In the genomic region with DNA sequence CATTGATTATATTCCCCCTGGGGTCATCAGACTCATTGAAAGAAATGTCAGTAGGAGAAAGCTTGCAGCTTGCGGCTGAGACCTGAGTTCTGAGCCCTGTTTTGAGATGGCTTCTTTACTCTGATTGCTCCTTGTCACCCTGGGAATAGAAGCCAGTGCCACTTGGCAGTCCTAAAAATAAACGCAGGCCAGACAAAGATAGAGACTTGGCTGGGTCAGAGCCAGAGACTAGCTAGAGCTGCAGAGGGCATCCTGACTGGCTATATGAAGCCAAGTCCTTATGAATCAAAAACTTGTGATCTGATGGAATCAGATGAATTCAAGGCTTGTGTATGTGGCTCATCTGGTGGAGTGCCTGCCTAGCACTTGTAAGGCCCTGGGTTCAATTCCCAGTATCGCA, we compare ENCODE assay signal across 18 mouse cellular contexts. TPM values are rescaled to one million over a fixed set of nuclear protein-coding genes. Genes with fewer than 3 reads are reported as not detected.
A peak's percentile ranks its signal among the peaks of the same experiment; 100 is the strongest.
DNase-seq lines count a peak whose midpoint lies in the region.
"Had no signal": no experiment of that assay in that cellular context is flagged by ENCODE, and none has a peak within 500 bp of the region (broad histone marks: within the 10 kb centered on the region; RNA-seq: fewer than 3 reads in every experiment).

No protein-coding gene starts in this region.

- H3K4me3 ChIP-seq in heart, embryonic 10.5 days: peak overlapping the region; percentile 5; the same call in 1 of the 2 replicates
- H3K4me3 ChIP-seq: embryonic facial prominence, embryonic 12.5 days; forebrain, embryonic 15.5 days; hindbrain, embryonic 12.5 days; limb, embryonic 15.5 days; midbrain, embryonic 10.5 days; neural tube, embryonic 13.5 days had no signal

- H3K4me1 ChIP-seq in heart, embryonic 10.5 days: peaks cover 33% of the 10 kb centered on the region
- H3K4me1 ChIP-seq: forebrain, embryonic 15.5 days had no signal

- peak overlapping the region; percentile 81 for H3K27ac ChIP-seq in heart, embryonic 10.5 days
- H3K27ac ChIP-seq: embryonic facial prominence, embryonic 12.5 days; forebrain, embryonic 15.5 days; hindbrain, embryonic 12.5 days; limb, embryonic 15.5 days; midbrain, embryonic 10.5 days; neural tube, embryonic 13.5 days had no signal

- no peaks in the 10 kb centered on the region for H3K27me3 ChIP-seq in heart, embryonic 10.5 days (ENCODE audit: insufficient read depth, poor library complexity, severe bottlenecking)
- H3K27me3 ChIP-seq: embryonic facial prominence, embryonic 12.5 days; forebrain, embryonic 15.5 days; limb, embryonic 15.5 days had no signal

- peak; percentile 54 to 68 for DNase-seq in cerebellum, postnatal 14 days
- no peak for DNase-seq in cerebellum, adult 9-11 months
- DNase-seq in brain, adult 2 months (ENCODE audit: low read depth, low spot score): peak; percentile 44
- DNase-seq in heart, embryonic 10.5 days (ENCODE audit: low spot score): no peak
- DNase-seq in heart, postnatal 10 days: peak; percentile 82 to 85
- DNase-seq in kidney, adult 9 months: no peak
- no peak for DNase-seq in ovary, postnatal 14 days (ENCODE audit: low spot score)
- DNase-seq: adrenal gland, postnatal 10 days; kidney, postnatal 4 days; lung, adult 18-20 months; lung, postnatal 36 days; thymus, postnatal 36 days had no signal

- H3K36me3 ChIP-seq in heart, embryonic 10.5 days: no peaks in the 10 kb centered on the region
- H3K36me3 ChIP-seq: embryonic facial prominence, embryonic 12.5 days; forebrain, embryonic 15.5 days; hindbrain, embryonic 12.5 days; limb, embryonic 15.5 days; midbrain, embryonic 10.5 days; neural tube, embryonic 13.5 days had no signal

- WGBS in heart, embryonic 10.5 days: 50% methylated on average over 3 of the region's 3 CpGs

- H3K9me3 ChIP-seq in heart, embryonic 10.5 days: no peaks in the 10 kb centered on the region
- H3K9me3 ChIP-seq: embryonic facial prominence, embryonic 12.5 days; forebrain, embryonic 15.5 days; hindbrain, embryonic 12.5 days; limb, embryonic 15.5 days; midbrain, embryonic 10.5 days; neural tube, embryonic 13.5 days had no signal

- intact Hi-C loops in heart, postnatal 10 days (cut with DNase I): no loop called here

RNA-seq across cellular contexts. Expression of gene Mdfi, which starts 15.5 kb away (rescaled TPM):
- 15.3 and 17.7 TPM in 2 replicates for polyA plus RNA-seq in heart, embryonic 10.5 days (2016; fragmentation: Nextera tagmentation; extraction: Ambion mirVana)
- total RNA-seq in heart, postnatal 10 days (2021): 1 to 10 TPM; 6.4 to 8.2 TPM

Comparison
In these comparisons a context has a peak if more than half of its experiments do, and no peak if none do; other contexts are left out.
1. DNase-seq: peak in cerebellum, postnatal 14 days (2 of 2), brain, adult 2 months (single experiment) and heart, postnatal 10 days (2 of 2); none in cerebellum, adult 9-11 months (single experiment), heart, embryonic 10.5 days (single experiment), kidney, adult 9 months (single experiment) and ovary, postnatal 14 days (single experiment).